Mouse (Mus musculus): Measurements from ENCODE around the gene Senp6. TPM values are rescaled to one million over a fixed set of nuclear protein-coding genes. Genes with fewer than 3 reads are reported as not detected.
"Not testable (repeated sequence)": the region's sequence is repeated elsewhere in the genome, so short reads cannot be mapped to it uniquely, and the experiment has no call there.

The Senp6 gene
- 44.6 and 47.2 TPM in 2 replicates for polyA plus RNA-seq (2012; rRNA removed)

GRCm38 (mm10) chr9:80066367-80067220 is at the start of gene Senp6:
TSS of gene Senp6 (plus strand) at chr9:80066903.
- Histone ChIP-seq H3K4me1 (ENCODE audit: control insufficient read depth, insufficient read depth, low read length) (no peaks in the 10 kb centered on the region; the same call in 1 of the 2 replicates), H3K27ac (ENCODE audit: insufficient read depth, low read length) (peak within 1 kb of the TSS; percentile 97), H3K27me3 (ENCODE audit: control insufficient read depth, insufficient read depth, low read length) (no peaks in the 10 kb centered on the region), H3K4me3 (replicated peaks; ENCODE audit: insufficient read depth, low read depth, low read length) (peak within 1 kb of the TSS; percentile 92)
- TF ChIP-seq POLR2A (IDR thresholded peaks at IDR 0.05; ENCODE audit: borderline replicate concordance, insufficient read depth, low read length), result no peak
- WGBS, result 1% methylated on average over 72 of the region's 74 CpGs
- DNase-seq, result peak; percentile 77 to 83

- 79% methylated on average over 3 of the region's 3 CpGs for WGBS
- H3K27me3 ChIP-seq (ENCODE audit: control insufficient read depth, insufficient read depth, low read length), result no peaks in the 10 kb centered on the region
- no peak overlapping the region for H3K27ac ChIP-seq (ENCODE audit: insufficient read depth, low read length)
These were observed 46.3 kb upstream of the Senp6 start for GRCm38 (mm10) chr9:80020429-80020828.

DNA sequence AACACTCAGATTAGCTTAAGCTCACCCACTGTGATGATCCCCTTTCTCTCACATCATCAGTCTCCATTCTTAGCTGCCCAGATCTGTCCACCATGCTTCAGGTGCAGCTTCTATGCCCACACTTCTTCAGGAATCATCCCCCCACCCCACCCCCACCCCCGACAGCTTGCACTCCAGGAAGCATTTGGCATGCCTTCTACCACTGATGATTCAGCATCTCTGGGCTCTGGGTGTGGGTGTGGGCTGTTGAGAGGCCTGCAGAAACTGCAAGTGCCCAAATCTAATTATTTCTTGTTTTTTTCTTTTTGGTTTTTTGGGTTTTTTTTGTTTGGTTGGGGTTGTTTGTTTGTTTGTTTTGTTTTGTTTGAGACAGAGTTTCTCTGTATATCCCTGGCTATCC is 45.1 kb upstream of the Senp6 start:
- H3K27ac ChIP-seq (ENCODE audit: insufficient read depth, low read length), result no peak overlapping the region
- 0% methylated on average over 1 of the region's 1 CpGs for WGBS

More at GRCm38 (mm10) chr9:80020429-80020828, 46.3 kb upstream of the Senp6 start:
- TF ChIP-seq POLR2A (IDR thresholded peaks at IDR 0.05; ENCODE audit: borderline replicate concordance, insufficient read depth, low read length) (no peak), CTCF (IDR thresholded peaks at IDR 0.05; ENCODE audit: borderline replicate concordance, insufficient read depth, low read depth, low read length) (no peak)
- H3K4me3 ChIP-seq (replicated peaks; ENCODE audit: insufficient read depth, low read depth, low read length), result no peak overlapping the region
- no peak for DNase-seq
- H3K4me1 ChIP-seq (ENCODE audit: control insufficient read depth, insufficient read depth, low read length), result no peaks in the 10 kb centered on the region

GRCm38 (mm10) chr9:80022821-80023220 is 43.9 kb upstream of the Senp6 start:
- Histone ChIP-seq H3K27ac (ENCODE audit: insufficient read depth, low read length) (no peak overlapping the region), H3K4me3 (replicated peaks; ENCODE audit: insufficient read depth, low read depth, low read length) (no peak overlapping the region), H3K4me1 (ENCODE audit: control insufficient read depth, insufficient read depth, low read length) (no peaks in the 10 kb centered on the region), H3K27me3 (ENCODE audit: control insufficient read depth, insufficient read depth, low read length) (no peaks in the 10 kb centered on the region)
- no peak for DNase-seq
- WGBS, result 65% methylated on average over 8 of the region's 8 CpGs
- TF ChIP-seq CTCF (IDR thresholded peaks at IDR 0.05; ENCODE audit: borderline replicate concordance, insufficient read depth, low read depth, low read length) (no peak), POLR2A (IDR thresholded peaks at IDR 0.05; ENCODE audit: borderline replicate concordance, insufficient read depth, low read length) (no peak)

More for the DNA sequence above, 45.1 kb upstream of the Senp6 start:
- no peaks in the 10 kb centered on the region for H3K27me3 ChIP-seq (ENCODE audit: control insufficient read depth, insufficient read depth, low read length)
- H3K4me1 ChIP-seq (ENCODE audit: control insufficient read depth, insufficient read depth, low read length), result no peaks in the 10 kb centered on the region
- TF ChIP-seq CTCF (IDR thresholded peaks at IDR 0.05; ENCODE audit: borderline replicate concordance, insufficient read depth, low read depth, low read length) (no peak), POLR2A (IDR thresholded peaks at IDR 0.05; ENCODE audit: borderline replicate concordance, insufficient read depth, low read length) (no peak)
- DNase-seq, result no peak
- no peak overlapping the region for H3K4me3 ChIP-seq (replicated peaks; ENCODE audit: insufficient read depth, low read depth, low read length)

- DNase-seq; H3K4me1 ChIP-seq (ENCODE audit: control insufficient read depth, insufficient read depth, low read length); H3K4me3 ChIP-seq (replicated peaks; ENCODE audit: insufficient read depth, low read depth, low read length); H3K27ac ChIP-seq (ENCODE audit: insufficient read depth, low read length); H3K27me3 ChIP-seq (ENCODE audit: control insufficient read depth, insufficient read depth, low read length): not testable (repeated sequence)
- WGBS, result 86% methylated on average over 5 of the region's 5 CpGs
These were observed 41.4 kb upstream of the Senp6 start for GRCm38 (mm10) chr9:80025347-80025746.

- H3K27me3 ChIP-seq (ENCODE audit: control insufficient read depth, insufficient read depth, low read length), result no peaks in the 10 kb centered on the region
- TF ChIP-seq CTCF (IDR thresholded peaks at IDR 0.05; ENCODE audit: borderline replicate concordance, insufficient read depth, low read depth, low read length) (peak; percentile 51), POLR2A (IDR thresholded peaks at IDR 0.05; ENCODE audit: borderline replicate concordance, insufficient read depth, low read length) (no peak)
- no peaks in the 10 kb centered on the region for H3K4me1 ChIP-seq (ENCODE audit: control insufficient read depth, insufficient read depth, low read length)
- H3K27ac ChIP-seq (ENCODE audit: insufficient read depth, low read length), result no peak overlapping the region
- H3K4me3 ChIP-seq (replicated peaks; ENCODE audit: insufficient read depth, low read depth, low read length), result no peak overlapping the region
- 1% methylated on average over 2 of the region's 2 CpGs for WGBS
- DNase-seq, result peak; percentile 22 to 25
These were observed 40.7 kb upstream of the Senp6 start for GRCm38 (mm10) chr9:80026017-80026416.

GRCm38 (mm10) chr9:80026581-80027021 is 40.1 kb upstream of the Senp6 start:
- no peak for DNase-seq

More at GRCm38 (mm10) chr9:80026581-80027021, 40.1 kb upstream of the Senp6 start:
- no peaks in the 10 kb centered on the region for H3K4me1 ChIP-seq (ENCODE audit: control insufficient read depth, insufficient read depth, low read length)
- H3K27ac ChIP-seq (ENCODE audit: insufficient read depth, low read length), result no peak overlapping the region
- H3K4me3 ChIP-seq (replicated peaks; ENCODE audit: insufficient read depth, low read depth, low read length), result no peak overlapping the region
- no peaks in the 10 kb centered on the region for H3K27me3 ChIP-seq (ENCODE audit: control insufficient read depth, insufficient read depth, low read length)
- 66% methylated on average over 6 of the region's 6 CpGs for WGBS
- TF ChIP-seq CTCF (IDR thresholded peaks at IDR 0.05; ENCODE audit: borderline replicate concordance, insufficient read depth, low read depth, low read length) (no peak), POLR2A (IDR thresholded peaks at IDR 0.05; ENCODE audit: borderline replicate concordance, insufficient read depth, low read length) (no peak)

Measured in cerebellum, adult 2 months (tissue).